Mouse (Mus musculus): ENCODE measurements at regions not wholly inside any gene's neighbourhood (a gene's known extent, or its start where the extent isn't known, plus 50 kb on each side); places are given as distances from the start of the nearest gene placed in this dataset.
"Not testable (repeated sequence)": the region's sequence is repeated elsewhere in the genome, so short reads cannot be mapped to it uniquely, and the experiment has no call there.

- Histone ChIP-seq H3K4me1 (peaks cover 33% of the 10 kb centered on the region), H3K4me3 (replicated peaks) (no peak overlapping the region), H3K9me3 (no peaks in the 10 kb centered on the region), H3K36me3 (replicated peaks; ENCODE audit: low read length) (no peaks in the 10 kb centered on the region), H3K27me3 (replicated peaks) (no peaks in the 10 kb centered on the region)
- TF ChIP-seq FLI1 (IDR thresholded peaks at IDR 0.05; ENCODE audit: low read length) (no peak), GATA1 (IDR thresholded peaks at IDR 0.05; ENCODE audit: borderline replicate concordance, low read length) (no peak)
These were observed 56.7 kb upstream of the Med4 start for GRCm38 (mm10) chr14:73453164-73453563.

DNA sequence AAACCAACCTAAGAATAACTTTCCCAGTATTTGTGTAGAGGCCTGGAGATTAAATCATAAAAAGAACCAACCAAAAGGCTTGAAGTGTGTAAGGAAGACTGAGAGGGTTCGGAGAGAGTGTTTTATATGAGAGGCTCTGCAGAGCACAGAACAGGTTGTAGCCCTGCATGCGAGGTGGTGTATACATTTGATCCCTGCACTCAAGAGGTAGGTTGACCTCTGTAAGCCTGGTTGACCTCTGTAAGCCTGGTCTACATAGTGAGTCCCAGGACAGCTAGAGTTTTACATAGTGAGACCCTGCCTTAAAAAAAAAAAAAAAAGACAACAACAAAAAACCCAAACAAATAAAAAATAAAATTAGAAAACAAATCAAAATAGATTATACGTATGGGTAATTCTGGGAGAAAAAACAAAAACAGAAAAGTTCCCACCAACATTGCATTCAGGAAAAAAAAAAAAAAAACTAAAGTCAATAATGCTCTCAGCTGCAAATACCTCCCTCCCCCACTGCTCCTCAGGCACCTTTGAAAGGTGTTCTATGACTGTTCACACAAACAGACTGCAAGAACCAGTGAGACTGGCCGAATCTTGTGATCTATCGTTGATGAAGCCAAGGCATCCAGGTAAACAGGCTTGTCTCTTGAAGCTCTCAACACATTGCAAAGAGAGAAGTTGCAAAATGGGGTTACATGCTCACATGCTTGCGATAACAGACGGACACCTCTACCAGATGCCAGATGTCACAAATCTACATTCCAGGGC is 57.3 kb upstream of the Med4 start:
- Histone ChIP-seq H3K9me3 (no peaks in the 10 kb centered on the region), H3K27me3 (replicated peaks) (no peaks in the 10 kb centered on the region), H3K4me3 (replicated peaks) (no peak overlapping the region), H3K4me1 (peaks cover 33% of the 10 kb centered on the region), H3K36me3 (replicated peaks; ENCODE audit: low read length) (no peaks in the 10 kb centered on the region)
- TF ChIP-seq GATA1 (IDR thresholded peaks at IDR 0.05; ENCODE audit: borderline replicate concordance, low read length) (no peak), FLI1 (IDR thresholded peaks at IDR 0.05; ENCODE audit: low read length) (no peak)

GRCm38 (mm10) chr14:73451291-73452045 is 58.4 kb upstream of the Med4 start:
- TF ChIP-seq GATA1 (IDR thresholded peaks at IDR 0.05; ENCODE audit: borderline replicate concordance, low read length) (no peak), FLI1 (IDR thresholded peaks at IDR 0.05; ENCODE audit: low read length) (no peak)
- Histone ChIP-seq H3K27me3 (replicated peaks) (no peaks in the 10 kb centered on the region), H3K36me3 (replicated peaks; ENCODE audit: low read length) (no peaks in the 10 kb centered on the region), H3K4me3 (replicated peaks) (peak overlapping the region; percentile 10), H3K9me3 (no peaks in the 10 kb centered on the region), H3K4me1 (peaks cover 36% of the 10 kb centered on the region)

GRCm38 (mm10) chr14:73449901-73450495 is 59.8 kb upstream of the Med4 start:
- Histone ChIP-seq H3K27me3 (replicated peaks) (no peaks in the 10 kb centered on the region), H3K36me3 (replicated peaks; ENCODE audit: low read length) (no peaks in the 10 kb centered on the region), H3K9me3 (no peaks in the 10 kb centered on the region), H3K4me1 (peaks cover 48% of the 10 kb centered on the region), H3K4me3 (replicated peaks) (no peak overlapping the region)
- no peak for TF ChIP-seq FLI1 (IDR thresholded peaks at IDR 0.05; ENCODE audit: low read length)
- no peak for TF ChIP-seq GATA1 (IDR thresholded peaks at IDR 0.05; ENCODE audit: borderline replicate concordance, low read length)

- no peaks in the 10 kb centered on the region for H3K36me3 ChIP-seq (replicated peaks; ENCODE audit: low read length)
- TF ChIP-seq GATA1 (IDR thresholded peaks at IDR 0.05; ENCODE audit: borderline replicate concordance, low read length) (no peak), FLI1 (IDR thresholded peaks at IDR 0.05; ENCODE audit: low read length) (no peak)
- H3K27me3 ChIP-seq (replicated peaks) = no peaks in the 10 kb centered on the region
- H3K9me3 ChIP-seq = no peaks in the 10 kb centered on the region
- H3K4me1 ChIP-seq = peaks cover 54% of the 10 kb centered on the region
- no peak overlapping the region for H3K4me3 ChIP-seq (replicated peaks)
These were observed 60.7 kb upstream of the Med4 start for GRCm38 (mm10) chr14:73449111-73449510.

DNA sequence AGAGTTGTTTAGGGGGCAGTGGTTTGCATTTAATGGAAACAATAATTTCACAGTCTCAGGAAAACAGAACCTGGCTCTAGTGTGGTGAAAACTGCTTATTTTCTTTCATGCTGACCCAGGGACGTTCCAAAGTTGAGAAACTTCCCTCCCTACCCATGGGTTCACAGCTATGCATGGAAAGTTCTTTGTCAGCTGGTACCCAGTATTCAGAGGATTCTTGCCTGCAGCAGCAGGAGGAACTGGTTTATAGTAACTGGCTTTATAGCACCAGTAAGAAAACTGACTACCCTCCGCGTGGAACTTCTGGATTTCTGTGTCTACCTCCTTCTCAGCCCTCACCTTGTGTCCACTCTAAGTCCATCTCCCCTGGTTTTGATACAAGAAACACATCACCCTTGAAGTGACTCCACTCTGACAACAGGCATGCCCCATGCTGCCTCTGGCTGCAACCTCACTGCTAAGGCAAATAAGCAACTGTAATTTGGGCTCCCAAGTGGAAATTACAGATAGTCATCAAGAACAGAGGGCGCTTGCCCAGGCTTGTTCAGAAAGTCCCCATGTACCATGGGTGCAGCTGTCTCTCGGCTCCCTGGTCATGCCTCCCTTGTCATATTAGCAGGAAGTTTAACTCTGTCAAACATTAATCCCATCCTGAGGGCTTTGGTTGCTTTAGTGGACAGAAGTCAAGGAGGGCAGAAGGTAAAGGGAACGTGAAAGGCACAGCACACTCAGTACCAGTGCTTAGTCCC is 60.6 kb upstream of the Itm2b start:
- no peaks in the 10 kb centered on the region for H3K9me3 ChIP-seq
- H3K4me1 ChIP-seq = peaks cover 55% of the 10 kb centered on the region
- H3K4me3 ChIP-seq (replicated peaks) = no peak overlapping the region
- no peaks in the 10 kb centered on the region for H3K36me3 ChIP-seq (replicated peaks; ENCODE audit: low read length)
- TF ChIP-seq GATA1 (IDR thresholded peaks at IDR 0.05; ENCODE audit: borderline replicate concordance, low read length) (no peak), FLI1 (IDR thresholded peaks at IDR 0.05; ENCODE audit: low read length) (no peak)
- no peaks in the 10 kb centered on the region for H3K27me3 ChIP-seq (replicated peaks)

GRCm38 (mm10) chr14:73444733-73445132 is 59.6 kb upstream of the Itm2b start:
- Histone ChIP-seq H3K4me1 (peaks cover 50% of the 10 kb centered on the region), H3K27me3 (replicated peaks) (no peaks in the 10 kb centered on the region), H3K9me3 (no peaks in the 10 kb centered on the region), H3K4me3 (replicated peaks) (no peak overlapping the region), H3K36me3 (replicated peaks; ENCODE audit: low read length) (no peaks in the 10 kb centered on the region)
- TF ChIP-seq GATA1 (IDR thresholded peaks at IDR 0.05; ENCODE audit: borderline replicate concordance, low read length) (no peak), FLI1 (IDR thresholded peaks at IDR 0.05; ENCODE audit: low read length) (no peak)

- H3K4me1 ChIP-seq = peaks cover 47% of the 10 kb centered on the region
- no peaks in the 10 kb centered on the region for H3K36me3 ChIP-seq (replicated peaks; ENCODE audit: low read length)
- no peaks in the 10 kb centered on the region for H3K9me3 ChIP-seq
- TF ChIP-seq GATA1 (IDR thresholded peaks at IDR 0.05; ENCODE audit: borderline replicate concordance, low read length) = no peak
- TF ChIP-seq FLI1 (IDR thresholded peaks at IDR 0.05; ENCODE audit: low read length) = no peak
- H3K27me3 ChIP-seq (replicated peaks) = no peaks in the 10 kb centered on the region
- peak overlapping the region; percentile 84 for H3K4me3 ChIP-seq (replicated peaks)
These were observed 57.0 kb upstream of the Itm2b start for GRCm38 (mm10) chr14:73441951-73442716.

GRCm38 (mm10) chr14:73441206-73441950 is 56.3 kb upstream of the Itm2b start:
- H3K9me3 ChIP-seq; H3K4me3 ChIP-seq (replicated peaks); H3K36me3 ChIP-seq (replicated peaks; ENCODE audit: low read length); H3K27me3 ChIP-seq (replicated peaks): not testable (repeated sequence)
- peaks cover 48% of the 10 kb centered on the region for H3K4me1 ChIP-seq
